Mouse (Mus musculus): ENCODE results near the gene Cfap61.
"Not testable (repeated sequence)": the region's sequence is repeated elsewhere in the genome, so short reads cannot be mapped to it uniquely, and the experiment has no call there.

Gene Cfap61

GRCm38 (mm10) chr2:145934339-145935231, at the start of gene Cfap61, which contains the start of gene Crnkl1:
Gene Cfap61 (plus strand): TSS chr2:145934784.
Gene Crnkl1 (minus strand): TSS chr2:145935014.
- peak; percentile 87 to 89 for DNase-seq (ENCODE audit: low spot score in 2 of 2)

DNA sequence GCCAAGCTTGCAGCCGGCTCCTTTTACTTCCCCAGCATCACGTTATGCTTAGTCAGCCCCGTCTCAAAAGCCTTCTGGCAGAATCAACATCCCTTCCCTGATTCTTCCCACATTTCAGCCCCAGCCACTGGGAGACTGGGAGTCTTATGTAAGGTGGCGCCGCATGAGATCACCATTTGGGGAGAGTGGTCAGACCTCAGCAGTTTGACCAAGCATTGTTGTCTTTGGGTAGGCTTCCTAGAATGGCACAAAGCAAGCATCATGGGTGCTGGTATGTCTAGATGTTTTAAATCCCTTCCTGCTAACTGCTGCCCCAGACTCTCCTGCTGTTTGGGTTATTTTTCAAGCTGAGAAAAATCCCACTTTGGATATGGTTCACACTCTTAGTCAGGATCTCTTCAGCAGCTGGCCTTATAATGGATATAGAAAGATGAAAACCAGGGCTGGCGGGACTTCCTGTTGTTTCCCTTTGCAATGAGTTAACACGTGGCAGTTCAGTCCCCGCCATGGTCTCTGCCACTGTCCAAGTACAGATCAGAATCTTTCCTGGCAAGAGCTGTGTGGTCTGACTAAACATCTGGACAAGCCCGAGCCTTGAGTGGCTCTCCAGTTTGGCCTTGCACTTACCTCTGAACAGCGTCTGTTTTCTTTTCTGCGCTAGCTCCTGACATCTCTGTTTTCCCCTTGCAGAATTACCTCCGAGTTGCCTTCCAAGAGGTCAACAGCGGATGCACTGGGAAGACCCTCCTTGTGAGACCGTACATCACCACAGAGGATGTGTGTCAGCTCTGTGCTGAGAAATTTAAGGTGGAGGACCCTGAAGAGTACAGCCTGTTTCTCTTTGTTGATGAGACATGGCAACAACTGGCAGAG, 49.4 kb upstream of the Cfap61 start:
- DNase-seq (ENCODE audit: low spot score in 2 of 2), result no peak

- no peak for DNase-seq (ENCODE audit: low spot score in 2 of 2)
Observed at GRCm38 (mm10) chr2:145887937-145888765, 46.4 kb upstream of the Cfap61 start.

GRCm38 (mm10) chr2:145888766-145889480, 45.7 kb upstream of the Cfap61 start:
- no peak for DNase-seq (ENCODE audit: low spot score in 2 of 2)

- DNase-seq (ENCODE audit: low spot score in 2 of 2), result no peak
Observed at GRCm38 (mm10) chr2:145890571-145890970, 44.0 kb upstream of the Cfap61 start.

- no peak for DNase-seq (ENCODE audit: low spot score in 2 of 2)
Observed at GRCm38 (mm10) chr2:145893756-145894155, 40.8 kb upstream of the Cfap61 start.

- no peak for DNase-seq (ENCODE audit: low spot score in 2 of 2)
Observed at GRCm38 (mm10) chr2:145898106-145898505, 36.5 kb upstream of the Cfap61 start.

DNA sequence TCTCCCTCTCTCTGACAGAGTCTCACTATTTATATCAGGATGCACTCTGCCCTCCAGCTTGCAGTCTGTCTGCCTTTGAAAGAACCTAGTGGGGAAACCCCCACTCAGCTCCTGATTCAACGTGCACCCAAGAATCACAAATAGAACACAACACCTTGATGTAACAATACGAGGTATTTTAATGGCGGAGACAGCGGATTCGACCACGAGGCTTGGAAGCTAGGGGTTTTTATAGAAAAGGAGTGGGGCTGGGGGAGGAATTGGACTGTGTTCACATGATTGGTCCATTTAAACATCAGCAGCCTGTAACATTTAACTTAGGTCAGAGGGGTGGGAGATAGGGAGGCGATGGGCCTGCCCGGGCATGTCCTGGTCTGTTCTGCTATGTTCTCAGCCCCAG, 34.3 kb upstream of the Cfap61 start:
- not testable (repeated sequence) for DNase-seq (ENCODE audit: low spot score in 2 of 2)

- DNase-seq (ENCODE audit: low spot score in 2 of 2), result no peak
Observed at GRCm38 (mm10) chr2:145901861-145902260, 32.7 kb upstream of the Cfap61 start, which contains the start of gene Naa20. Gene Naa20 (plus strand): TSS chr2:145902099.

DNA sequence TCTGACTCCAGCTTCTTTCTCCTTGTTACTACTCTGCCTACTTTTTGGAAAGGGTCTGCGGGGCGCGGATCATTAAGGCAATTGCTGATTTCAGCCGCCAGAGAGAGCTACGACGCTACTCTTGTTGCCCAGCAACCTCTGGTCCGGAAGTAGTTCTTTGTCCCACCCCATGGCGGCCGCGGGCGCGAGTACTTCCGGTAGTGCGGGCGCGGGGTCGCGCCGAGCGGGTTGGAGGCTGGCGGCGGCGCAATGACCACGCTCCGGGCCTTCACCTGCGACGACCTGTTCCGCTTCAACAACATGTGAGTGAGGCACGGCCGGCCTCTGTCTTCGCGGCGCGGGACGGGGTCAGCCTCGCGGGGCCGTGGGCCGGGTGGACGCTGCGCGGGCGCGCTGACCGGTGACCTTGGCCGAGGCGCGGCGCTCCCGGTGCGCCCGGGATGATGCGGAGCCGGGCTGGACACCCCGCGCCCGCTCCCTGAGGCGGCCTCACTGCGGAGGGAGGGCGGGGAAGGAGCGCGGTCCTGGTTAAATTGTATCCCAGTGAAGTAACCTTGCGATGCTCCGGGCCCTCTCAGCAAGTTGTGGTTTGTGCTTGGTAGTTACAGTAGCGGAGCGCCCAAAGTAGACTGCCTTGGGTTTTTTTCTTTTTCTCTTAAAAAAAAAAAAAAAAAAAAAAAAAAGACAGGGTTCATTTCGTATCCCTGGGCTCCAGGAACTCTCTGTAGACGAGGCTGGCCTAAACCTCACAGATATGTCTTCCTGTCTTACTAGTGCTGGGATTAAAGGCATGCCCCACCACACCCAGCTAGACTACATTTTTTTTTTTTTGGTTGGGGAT, 31.3 kb upstream of the Cfap61 start:
- DNase-seq (ENCODE audit: low spot score in 2 of 2), result peak; percentile 81 to 87

DNA sequence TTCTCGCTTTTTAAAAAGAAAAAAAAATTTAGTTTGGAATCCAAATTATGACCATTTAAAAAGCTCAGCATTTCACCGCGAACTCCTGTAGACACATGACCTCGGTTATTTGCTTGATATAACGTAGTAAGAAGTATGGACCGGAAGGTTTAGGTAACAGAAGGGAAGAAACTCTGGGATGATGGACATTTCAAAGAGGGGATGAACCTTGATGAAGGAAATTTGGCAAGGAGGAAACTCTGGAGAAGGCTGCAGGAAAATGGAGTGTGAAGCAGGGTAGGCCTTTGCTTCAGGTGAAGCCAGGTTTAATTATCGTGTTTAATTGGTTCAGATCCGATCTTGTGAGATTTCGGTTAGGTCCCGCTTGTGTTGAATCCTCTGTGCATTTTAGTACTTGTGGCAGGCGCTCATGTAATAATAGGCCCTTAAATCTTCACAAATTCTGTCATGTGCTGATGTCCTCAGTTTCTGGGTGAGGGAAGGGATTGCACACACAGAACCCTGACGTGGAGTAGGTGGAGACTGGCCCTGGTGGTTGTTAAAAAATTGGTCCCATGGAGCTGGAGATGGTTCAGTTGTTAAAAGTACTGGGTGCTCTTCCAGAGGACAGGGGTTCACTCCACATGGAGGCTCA, 30.5 kb upstream of the Cfap61 start:
- no peak for DNase-seq (ENCODE audit: low spot score in 2 of 2)

DNA sequence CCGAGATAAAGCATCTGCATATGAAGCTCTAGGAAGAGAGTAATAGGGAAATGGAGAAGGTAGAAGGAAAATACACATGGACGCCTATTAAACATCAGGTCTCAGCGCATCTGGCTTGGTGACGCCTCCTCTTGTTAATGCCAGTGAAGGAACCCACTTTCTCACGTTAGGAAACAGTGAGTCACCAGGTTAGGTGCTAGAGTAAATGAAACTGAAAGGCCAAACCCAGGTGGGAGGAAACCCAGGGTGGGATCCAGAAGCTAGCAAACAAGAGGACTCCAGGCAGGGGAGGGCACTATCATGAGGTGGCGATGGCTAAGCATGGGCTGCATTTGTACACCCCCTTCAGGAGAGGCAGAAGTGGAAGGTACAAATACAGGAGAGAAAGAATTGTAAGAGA, 29.4 kb upstream of the Cfap61 start:
- DNase-seq (ENCODE audit: low spot score in 2 of 2), result no peak

GRCm38 (mm10) chr2:145905884-145906283, 28.7 kb upstream of the Cfap61 start:
- DNase-seq (ENCODE audit: low spot score in 2 of 2), result not testable (repeated sequence)

DNA sequence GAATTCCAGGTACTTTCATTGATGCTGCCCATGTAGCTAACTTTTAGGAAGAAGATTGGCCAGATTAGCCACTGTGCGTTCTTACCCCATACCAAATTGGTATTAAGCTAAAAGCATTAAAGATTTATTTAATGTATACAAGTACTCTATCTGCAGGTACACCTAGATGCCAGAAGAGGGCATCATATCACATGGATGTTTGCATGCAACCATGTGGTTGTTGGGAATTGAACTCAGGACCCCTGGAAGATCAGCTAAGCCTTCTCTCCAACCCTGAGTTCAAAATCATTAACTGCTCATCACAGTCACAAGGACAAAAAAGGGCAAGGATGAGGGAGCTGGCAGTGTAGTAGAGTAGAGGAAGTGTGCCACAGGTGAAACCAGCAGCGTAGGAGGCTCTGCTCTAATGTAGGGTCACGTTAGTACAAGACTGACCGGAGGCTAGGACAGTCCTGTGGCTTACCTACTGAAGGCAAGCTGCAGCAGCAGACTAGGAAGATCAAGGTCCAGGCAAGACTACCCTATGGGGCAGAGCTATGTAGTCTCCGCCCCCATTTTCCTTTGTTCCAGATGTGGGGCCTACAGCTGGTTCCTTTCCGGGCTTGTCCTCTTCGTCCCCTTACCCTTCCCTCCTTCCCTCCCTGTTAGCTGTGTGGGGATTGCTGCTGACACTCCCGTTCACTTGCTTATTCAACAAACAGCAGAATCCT, 13.5 kb upstream of the Cfap61 start:
- DNase-seq (ENCODE audit: low spot score in 2 of 2), result no peak

GRCm38 (mm10) chr2:145936975-145937374, 2.4 kb downstream of the Cfap61 start:
- no peak for DNase-seq (ENCODE audit: low spot score in 2 of 2)

DNA sequence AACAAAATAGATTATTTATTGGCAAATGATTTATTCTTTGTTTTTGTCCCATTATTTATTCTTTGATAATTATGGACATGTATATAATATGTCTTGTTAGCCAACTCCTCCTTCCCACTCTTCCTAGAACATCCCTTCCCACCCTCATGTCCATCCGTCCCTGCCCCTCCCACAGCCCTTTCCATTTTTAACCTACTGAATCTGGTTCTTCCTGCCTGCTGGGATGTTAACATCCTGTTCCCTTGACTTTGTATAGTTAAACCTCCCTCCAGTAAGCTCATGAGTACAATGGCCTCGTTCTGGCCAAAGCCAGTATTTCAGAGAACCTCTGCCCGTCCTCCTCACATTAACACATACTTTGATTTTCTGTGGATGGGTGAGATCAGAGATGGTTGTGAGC, 6.8 kb downstream of the Cfap61 start:
- no peak for DNase-seq (ENCODE audit: low spot score in 2 of 2)

GRCm38 (mm10) chr2:145944286-145944685, 9.7 kb downstream of the Cfap61 start:
- DNase-seq (ENCODE audit: low spot score in 2 of 2), result no peak

DNA sequence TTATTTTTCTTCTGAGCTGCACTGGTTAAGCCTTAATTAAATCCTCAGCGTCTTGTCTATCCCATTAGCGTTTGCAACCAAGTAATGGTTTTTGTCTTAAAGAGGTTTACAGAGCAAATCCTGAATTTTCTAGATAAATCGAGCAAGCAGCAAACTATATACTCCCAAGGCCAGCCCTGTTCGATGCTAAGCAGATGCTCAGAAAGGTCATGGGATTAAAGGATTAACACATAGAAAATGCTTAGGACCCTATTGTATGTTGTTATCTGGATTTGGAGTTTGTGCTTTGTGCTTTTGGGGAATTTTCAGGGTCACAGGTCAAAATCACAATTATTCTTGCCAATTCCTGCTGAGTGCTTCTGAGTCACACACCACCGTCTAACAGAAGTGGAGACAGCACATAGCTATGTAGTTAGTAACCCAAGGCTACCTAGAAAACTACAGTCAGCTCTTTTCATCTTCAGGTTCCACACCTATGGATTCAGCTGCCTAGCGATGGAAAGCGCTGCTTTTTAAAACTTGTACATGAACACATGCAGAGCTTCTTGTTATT, 13.9 kb downstream of the Cfap61 start:
- no peak for DNase-seq (ENCODE audit: low spot score in 2 of 2)

All from thymus, postnatal 10 days (tissue).